Mouse (Mus musculus): Measurements from ENCODE around the gene Olfr541. TPM values are rescaled to one million over a fixed set of nuclear protein-coding genes. Genes with fewer than 3 reads are reported as not detected.

Gene Olfr541
- polyA plus RNA-seq, 1 experiment from 2014 or later: not detected

DNA sequence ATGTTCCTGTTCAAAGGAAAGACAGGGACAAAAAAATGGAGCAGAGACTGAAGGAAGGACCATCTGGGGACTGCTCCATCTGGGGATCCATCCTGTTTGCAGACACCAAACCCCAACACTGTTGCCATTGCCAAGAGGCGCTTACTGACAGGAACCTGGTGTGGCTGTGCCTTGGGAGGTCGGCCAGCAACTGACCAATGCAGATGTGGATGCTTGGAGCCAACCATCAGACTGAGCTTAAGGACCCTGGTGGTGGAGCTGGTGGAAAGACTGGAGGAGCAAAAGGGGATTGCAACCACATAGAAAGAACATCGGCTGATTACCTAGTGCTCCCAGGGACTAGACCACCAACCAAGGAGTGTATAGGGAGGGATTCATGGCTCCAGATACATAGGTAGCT is 50.3 kb downstream of the Olfr541 start:
- no peak overlapping the region for H3K27ac ChIP-seq (replicated peaks)
- H3K36me3 ChIP-seq: no peaks in the 10 kb centered on the region
- H3K4me3 ChIP-seq: no peak overlapping the region
- no peak for ATAC-seq (ENCODE audit: low FRiP score, low read depth)
- no peaks in the 10 kb centered on the region for H3K27me3 ChIP-seq
- no peak overlapping the region for H3K4me2 ChIP-seq (replicated peaks)
- H3K4me1 ChIP-seq: no peaks in the 10 kb centered on the region
- 89% methylated on average over 3 of the region's 3 CpGs for WGBS
- H3K9ac ChIP-seq (replicated peaks): no peak overlapping the region
- no peaks in the 10 kb centered on the region for H3K9me3 ChIP-seq

DNA sequence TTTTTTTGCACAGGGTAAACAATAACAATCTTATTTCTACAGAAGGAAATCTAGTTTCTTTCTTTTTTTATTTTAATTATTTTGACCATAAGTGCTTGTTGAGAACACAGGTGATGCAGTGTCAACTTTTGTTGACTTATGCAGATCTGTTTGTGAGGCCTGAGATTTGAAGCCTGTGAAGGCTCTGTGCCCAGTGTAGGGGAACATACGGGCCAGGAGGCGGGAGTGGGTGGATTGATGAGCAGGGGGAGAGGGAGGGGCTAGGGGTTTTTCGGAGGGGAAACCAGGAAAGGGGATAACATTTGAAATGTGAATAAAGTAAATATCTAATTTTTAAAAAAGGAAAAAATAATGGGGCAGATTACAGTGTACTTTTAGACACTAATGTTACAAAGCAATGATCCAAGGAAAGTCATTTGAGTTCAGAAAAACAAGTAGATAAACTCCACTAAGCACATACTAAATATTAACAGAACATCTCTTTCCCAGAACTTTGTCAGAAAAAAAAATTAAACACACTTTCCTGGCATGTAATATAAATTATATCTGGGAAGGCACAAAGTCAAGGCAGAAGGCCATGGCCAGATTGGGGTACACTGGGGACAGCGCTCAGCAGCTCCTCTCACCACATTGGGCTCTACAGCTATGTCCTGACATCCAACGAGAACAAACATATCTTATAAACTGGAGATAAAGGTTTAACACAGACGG is 51.2 kb downstream of the Olfr541 start:
- H3K36me3 ChIP-seq: no peaks in the 10 kb centered on the region
- WGBS: 90% methylated on average over 6 of the region's 6 CpGs
- no peak overlapping the region for H3K4me3 ChIP-seq
- no peak overlapping the region for H3K4me2 ChIP-seq (replicated peaks)
- no peak overlapping the region for H3K9ac ChIP-seq (replicated peaks)
- no peaks in the 10 kb centered on the region for H3K27me3 ChIP-seq
- ATAC-seq (ENCODE audit: low FRiP score, low read depth): no peak
- H3K9me3 ChIP-seq: no peaks in the 10 kb centered on the region
- no peak overlapping the region for H3K27ac ChIP-seq (replicated peaks)
- H3K4me1 ChIP-seq: no peaks in the 10 kb centered on the region

DNA sequence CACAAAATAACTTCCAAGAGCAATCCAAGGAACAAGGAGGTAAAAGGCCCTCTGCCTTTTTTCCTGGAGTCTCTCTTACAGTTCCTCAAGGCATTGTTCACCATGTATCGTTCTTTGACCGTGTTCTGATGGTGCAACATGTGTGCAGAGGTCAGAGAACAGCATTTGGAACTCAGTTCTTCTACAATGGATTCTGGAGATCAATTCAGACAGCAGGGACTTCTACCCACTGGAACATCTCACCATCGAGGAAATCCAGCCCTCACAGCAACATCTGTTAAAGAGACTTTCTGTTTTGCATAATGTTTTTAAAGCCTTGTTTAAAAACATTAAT is 51.7 kb downstream of the Olfr541 start:
- Histone ChIP-seq H3K4me2 (replicated peaks) (no peak overlapping the region), H3K9ac (replicated peaks) (no peak overlapping the region), H3K27ac (replicated peaks) (no peak overlapping the region), H3K4me1 (no peaks in the 10 kb centered on the region), H3K4me3 (no peak overlapping the region), H3K36me3 (no peaks in the 10 kb centered on the region), H3K27me3 (no peaks in the 10 kb centered on the region), H3K9me3 (no peaks in the 10 kb centered on the region)
- ATAC-seq (ENCODE audit: low FRiP score, low read depth): no peak
- WGBS: 84% methylated on average over 3 of the region's 3 CpGs

DNA sequence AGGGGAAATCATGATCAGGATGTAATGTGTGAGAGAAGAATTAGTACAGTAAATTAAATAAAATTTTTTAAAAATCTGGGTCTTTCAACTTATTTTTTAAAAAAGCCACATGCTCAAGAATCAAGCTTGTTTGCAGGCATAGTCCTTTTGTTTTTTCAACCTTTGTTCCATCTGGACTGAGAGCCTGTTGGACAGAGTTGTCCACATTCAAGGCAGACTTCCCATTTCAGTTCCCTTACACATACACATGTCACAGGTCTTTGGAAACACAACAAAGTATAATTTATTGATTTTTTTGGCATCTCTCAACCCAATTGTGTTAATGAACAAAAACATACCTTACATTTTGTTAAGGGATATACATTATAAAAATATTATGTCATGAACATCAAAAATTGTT is 57.5 kb downstream of the Olfr541 start:
- Histone ChIP-seq H3K9ac (replicated peaks) (no peak overlapping the region), H3K27ac (replicated peaks) (no peak overlapping the region), H3K4me1 (no peaks in the 10 kb centered on the region), H3K36me3 (no peaks in the 10 kb centered on the region), H3K4me2 (replicated peaks) (no peak overlapping the region), H3K27me3 (no peaks in the 10 kb centered on the region), H3K9me3 (0 out of 2 replicates have a peak, but pooled peaks cover 5% of the 10 kb centered on the region), H3K4me3 (no peak overlapping the region)
- ATAC-seq (ENCODE audit: low FRiP score, low read depth): no peak

Other genes starting within 250 kb of the Olfr541 start
- not detected in 2 replicates for gene Olfr533, start 233.9 kb upstream of the Olfr541 start, polyA plus RNA-seq (2016; fragmentation: Nextera tagmentation; extraction: Ambion mirVana)
- gene Olfr535, start 213.1 kb upstream of the Olfr541 start, polyA plus RNA-seq (2016; fragmentation: Nextera tagmentation; extraction: Ambion mirVana): not detected in 2 replicates
- not detected in 2 replicates for gene Olfr536, start 189.9 kb upstream of the Olfr541 start, polyA plus RNA-seq (2016; fragmentation: Nextera tagmentation; extraction: Ambion mirVana)
- not detected in 2 replicates for gene Olfr538, start 129.4 kb upstream of the Olfr541 start, polyA plus RNA-seq (2016; fragmentation: Nextera tagmentation; extraction: Ambion mirVana)
- gene Olfr46, start 96.0 kb upstream of the Olfr541 start, polyA plus RNA-seq (2016; fragmentation: Nextera tagmentation; extraction: Ambion mirVana): 0.03 TPM in 1 of 2 replicates, not detected in the other
- gene Olfr61, start 68.3 kb upstream of the Olfr541 start, polyA plus RNA-seq (2016; fragmentation: Nextera tagmentation; extraction: Ambion mirVana): not detected in 2 replicates
- gene Olfr53, start 50.8 kb upstream of the Olfr541 start, polyA plus RNA-seq (2016; fragmentation: Nextera tagmentation; extraction: Ambion mirVana): not detected in 2 replicates
- not detected in 2 replicates for gene Olfr539, start 37.3 kb upstream of the Olfr541 start, polyA plus RNA-seq (2016; fragmentation: Nextera tagmentation; extraction: Ambion mirVana)
- not detected in 2 replicates for gene Olfr45, start 15.3 kb upstream of the Olfr541 start, polyA plus RNA-seq (2016; fragmentation: Nextera tagmentation; extraction: Ambion mirVana)
- gene Cyp2e1, start 66.5 kb downstream of the Olfr541 start, polyA plus RNA-seq (2016; fragmentation: Nextera tagmentation; extraction: Ambion mirVana): not detected in 2 replicates
- gene Syce1, start 90.6 kb downstream of the Olfr541 start, polyA plus RNA-seq (2016; fragmentation: Nextera tagmentation; extraction: Ambion mirVana): 0.15 and 0.41 TPM in 2 replicates
- 8.5 and 10.1 TPM in 2 replicates for gene Zfp941, start 124.9 kb downstream of the Olfr541 start, polyA plus RNA-seq (2016; fragmentation: Nextera tagmentation; extraction: Ambion mirVana)
- 0.29 TPM in 1 of 2 replicates, not detected in the other for gene Urah, start 137.8 kb downstream of the Olfr541 start, polyA plus RNA-seq (2016; fragmentation: Nextera tagmentation; extraction: Ambion mirVana)
- gene Scgb1c1, start 148.3 kb downstream of the Olfr541 start, polyA plus RNA-seq (2016; fragmentation: Nextera tagmentation; extraction: Ambion mirVana): not detected in 2 replicates
- gene Odf3, start 150.5 kb downstream of the Olfr541 start, polyA plus RNA-seq (2016; fragmentation: Nextera tagmentation; extraction: Ambion mirVana): not detected in 2 replicates
- 0.20 TPM in 1 of 2 replicates, not detected in the other for gene Gm45785, start 159.1 kb downstream of the Olfr541 start, polyA plus RNA-seq (2016; fragmentation: Nextera tagmentation; extraction: Ambion mirVana)
- 69.2 and 78.3 TPM in 2 replicates for gene Ric8a, start 159.7 kb downstream of the Olfr541 start, polyA plus RNA-seq (2016; fragmentation: Nextera tagmentation; extraction: Ambion mirVana)
- 30.9 and 33.2 TPM in 2 replicates for gene Bet1l, start 160.3 kb downstream of the Olfr541 start, polyA plus RNA-seq (2016; fragmentation: Nextera tagmentation; extraction: Ambion mirVana)
- 279 and 300 TPM in 2 replicates for gene Psmd13, start 184.7 kb downstream of the Olfr541 start, polyA plus RNA-seq (2016; fragmentation: Nextera tagmentation; extraction: Ambion mirVana)
- 27.4 and 28.9 TPM in 2 replicates for gene Sirt3, start 185.0 kb downstream of the Olfr541 start, polyA plus RNA-seq (2016; fragmentation: Nextera tagmentation; extraction: Ambion mirVana)
- gene Cox8b, start 203.2 kb downstream of the Olfr541 start, polyA plus RNA-seq (2016; fragmentation: Nextera tagmentation; extraction: Ambion mirVana): not detected in 2 replicates
- gene Nlrp6, start 223.6 kb downstream of the Olfr541 start, polyA plus RNA-seq (2016; fragmentation: Nextera tagmentation; extraction: Ambion mirVana): 0.08 and 0.18 TPM in 2 replicates
- gene Pgghg, start 244.1 kb downstream of the Olfr541 start, polyA plus RNA-seq (2016; fragmentation: Nextera tagmentation; extraction: Ambion mirVana): 13.1 and 14.9 TPM in 2 replicates